Mouse (Mus musculus) mesoderm, embryonic 11.5 days (tissue): ENCODE results near the gene Vezf1.

Experiments
- DNase-seq: peaks from one replicate; pipeline ENCODE4 v3.0.0-alpha.2; 2012; ENCODE audit warnings: low read depth, low spot score

Gene Vezf1

DNA sequence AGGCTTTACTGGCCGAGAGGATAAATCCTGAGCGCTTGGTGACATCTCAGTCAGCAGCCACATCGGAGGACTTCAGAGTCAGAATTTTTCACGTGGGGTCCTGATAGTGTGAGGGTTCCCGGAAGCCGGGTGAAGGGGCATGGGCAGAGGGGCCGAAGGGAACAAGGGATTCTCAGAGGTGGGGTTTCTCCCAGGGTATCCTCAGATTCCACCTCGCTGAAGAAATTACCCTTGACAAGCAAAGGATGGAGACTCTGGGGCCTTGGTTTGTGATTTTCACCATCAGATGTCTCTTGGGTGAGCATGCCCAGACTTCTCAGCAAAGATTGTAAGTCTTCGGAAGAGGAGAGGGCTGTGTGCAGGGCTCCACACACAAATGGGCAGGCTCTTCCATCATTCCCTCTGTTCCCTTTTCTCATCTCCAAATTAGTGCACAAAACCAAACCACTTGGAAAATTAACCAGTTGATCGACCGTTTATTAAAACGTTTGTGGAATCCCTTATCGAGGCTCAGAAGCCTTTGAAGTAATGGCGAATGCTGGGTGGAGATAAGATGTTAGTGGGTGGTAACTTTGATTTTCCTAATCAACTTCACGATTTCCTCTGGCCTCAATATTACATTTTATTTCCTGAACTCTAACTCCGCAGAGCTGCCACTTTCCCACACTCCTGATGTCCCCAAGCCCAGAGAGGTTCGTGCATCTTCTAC, 30.1 kb downstream of the Vezf1 start, which contains the start of gene Cuedc1:
Cuedc1 (plus strand) TSS at position 38 of the 709 bp plus-strand sequence.
- no peak for DNase-seq

GRCm38 (mm10) chr11:88098787-88099598, 30.9 kb downstream of the Vezf1 start:
- peak; percentile 75 for DNase-seq

GRCm38 (mm10) chr11:88099599-88100023, 31.5 kb downstream of the Vezf1 start:
- DNase-seq: peak; percentile 71

DNA sequence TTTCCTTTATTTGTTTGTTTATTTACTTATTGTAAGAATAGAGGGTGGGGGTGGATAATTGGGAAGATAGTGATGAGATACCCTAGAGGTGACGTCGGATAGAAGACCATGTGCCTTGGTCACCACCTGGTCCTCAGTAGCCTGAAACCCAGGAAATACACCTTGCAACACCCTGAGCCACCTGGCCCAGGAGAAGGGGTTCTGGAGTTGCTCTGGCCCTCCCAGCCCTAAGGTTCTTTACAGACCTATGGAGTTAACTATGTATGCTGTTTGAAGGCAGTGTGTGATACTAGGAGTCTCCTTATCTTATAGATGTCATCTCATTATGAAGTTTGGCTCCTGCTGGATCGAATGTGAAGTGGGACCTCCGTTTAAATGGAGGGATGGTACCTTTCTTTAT, 32.1 kb downstream of the Vezf1 start:
- no peak for DNase-seq

- DNase-seq: no peak
These were observed 35.3 kb downstream of the Vezf1 start for GRCm38 (mm10) chr11:88103214-88103941.

- no peak for DNase-seq
These were observed 37.6 kb downstream of the Vezf1 start for GRCm38 (mm10) chr11:88105494-88106291.

DNA sequence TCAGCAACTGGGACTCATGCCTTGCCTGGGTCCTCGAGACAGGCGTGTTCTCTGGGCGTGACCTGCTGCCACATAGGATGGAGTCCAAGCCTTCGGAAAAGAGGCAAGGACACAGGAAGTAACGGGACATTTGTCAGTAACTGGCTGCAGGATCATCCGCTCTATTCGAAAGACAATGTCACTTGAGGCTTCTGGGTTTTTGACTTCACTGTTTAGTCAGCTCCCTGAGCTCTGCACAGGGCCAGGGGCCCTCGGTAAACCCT, 38.1 kb downstream of the Vezf1 start:
- DNase-seq: no peak

DNA sequence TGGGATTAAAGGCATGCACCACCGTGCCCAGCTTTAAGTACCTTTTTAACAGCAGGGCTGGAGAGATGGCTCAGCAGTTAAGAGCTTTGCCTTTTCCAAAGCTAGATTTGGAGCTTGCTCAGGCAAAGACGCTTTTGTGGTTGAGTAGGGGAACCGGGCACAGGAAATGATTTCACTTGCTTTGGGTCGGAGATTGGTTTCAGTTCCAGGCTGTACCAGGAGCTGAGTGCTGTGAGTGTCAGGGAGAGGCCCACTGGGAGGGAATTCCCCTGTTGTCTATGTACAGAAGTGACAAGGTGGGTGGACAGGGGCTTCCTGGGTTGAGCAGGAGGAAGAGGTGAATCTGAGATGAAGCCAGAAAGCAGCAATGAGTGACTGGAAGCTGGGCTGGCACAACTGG, 39.3 kb downstream of the Vezf1 start:
- no peak for DNase-seq

DNA sequence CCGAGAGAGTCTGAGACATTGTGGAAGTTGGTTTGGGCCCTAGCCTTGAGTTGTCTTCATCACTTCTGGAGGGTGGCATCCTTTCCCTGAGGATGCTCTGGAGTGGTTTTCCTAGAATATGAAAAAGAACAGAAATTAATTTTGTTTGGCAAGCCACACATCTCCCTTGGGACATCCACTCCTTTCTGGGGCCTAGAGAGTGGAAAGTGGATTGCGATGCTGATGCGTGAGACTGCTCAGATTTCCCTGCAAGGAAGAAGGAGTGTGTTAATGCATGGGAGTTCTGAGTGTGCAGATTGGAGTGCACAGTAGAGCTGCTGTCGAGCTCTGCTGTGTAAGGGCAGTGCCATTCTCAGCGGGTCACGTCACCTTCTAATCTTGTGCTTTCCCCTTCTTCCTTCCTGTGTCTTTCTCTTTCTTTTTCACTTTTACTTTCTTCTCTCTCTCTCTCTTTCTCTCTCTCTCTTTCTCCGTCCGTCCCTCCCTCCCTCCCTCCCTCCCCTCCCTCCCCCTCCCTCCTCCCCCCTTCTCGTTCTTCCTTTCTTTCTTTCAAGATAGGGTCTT, 42.0 kb downstream of the Vezf1 start:
- no peak for DNase-seq

- DNase-seq: no peak
These were observed 44.0 kb downstream of the Vezf1 start for GRCm38 (mm10) chr11:88112078-88112477.

- no peak for DNase-seq
These were observed 44.7 kb downstream of the Vezf1 start for GRCm38 (mm10) chr11:88112677-88113333.

DNA sequence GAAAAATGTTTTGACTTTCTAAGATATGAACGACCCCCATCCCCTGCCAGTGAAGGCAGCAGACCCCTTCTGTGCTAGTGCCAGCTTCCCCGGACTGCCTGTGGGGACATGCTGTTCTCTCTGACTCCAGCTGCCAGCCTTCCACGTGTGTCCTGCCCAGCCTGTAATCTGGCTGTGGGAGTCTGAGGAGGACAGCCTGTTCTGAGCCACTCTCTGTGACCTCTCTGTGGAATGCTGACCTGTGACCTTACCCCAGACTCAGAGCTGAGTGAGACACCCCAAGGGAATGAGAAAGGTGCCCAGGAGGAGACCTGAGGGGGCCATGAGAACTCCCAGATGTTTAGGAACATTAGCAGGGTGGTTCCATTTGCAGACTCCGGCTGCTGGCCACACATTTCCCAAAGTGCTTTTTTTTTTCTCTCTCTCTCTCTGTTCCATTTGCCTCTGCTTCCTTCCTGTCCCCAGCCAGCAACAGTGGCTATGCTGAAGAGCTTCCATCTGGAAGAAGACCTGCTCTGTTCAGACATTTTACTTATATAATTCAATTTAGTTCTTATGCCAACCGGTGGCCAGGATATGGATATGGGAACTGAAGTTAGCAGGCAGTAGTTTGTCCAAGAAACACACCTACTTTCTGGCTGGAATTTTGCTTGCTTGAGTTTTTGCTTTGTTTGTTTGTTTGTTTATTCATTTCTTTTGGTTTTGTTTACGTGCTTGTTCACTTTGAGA, 45.6 kb downstream of the Vezf1 start:
- peak; percentile 59 for DNase-seq

GRCm38 (mm10) chr11:88114871-88115301, 46.8 kb downstream of the Vezf1 start:
- no peak for DNase-seq

GRCm38 (mm10) chr11:88116568-88116967, 48.5 kb downstream of the Vezf1 start:
- no peak for DNase-seq

- no peak for DNase-seq
These were observed 49.4 kb downstream of the Vezf1 start for GRCm38 (mm10) chr11:88117356-88118090.

GRCm38 (mm10) chr11:88118091-88118440, 50.0 kb downstream of the Vezf1 start:
- no peak for DNase-seq

GRCm38 (mm10) chr11:88118817-88119642, 51.0 kb downstream of the Vezf1 start:
- peak; percentile 78 for DNase-seq

- DNase-seq: no peak
These were observed 54.5 kb downstream of the Vezf1 start for GRCm38 (mm10) chr11:88122545-88122944.

- DNase-seq: no peak
These were observed 54.9 kb downstream of the Vezf1 start for GRCm38 (mm10) chr11:88123021-88123420.
